Mouse (Mus musculus) adrenal gland, postnatal 25 days (tissue): ENCODE measurements around the gene Ptpn3. TPM values are rescaled to one million over a fixed set of nuclear protein-coding genes. Genes with fewer than 3 reads are reported as not detected.

ENCODE experiments used
- DNase-seq: peaks from one replicate; pipeline ENCODE4 v3.0.0; 2021; ENCODE audit warnings: mixed read lengths
- long read RNA-seq: library from polyadenylated mRNA; stranded (forward); transcript quantifications from one replicate; pipeline ENCODE4 v2.0.0, GENCODE M21; 2021
- total RNA-seq: library from RNA; stranded (reverse); gene quantifications from 2 replicates; pipeline ENCODE4 v1.2.3, GENCODE M21; 2021

Gene Ptpn3
- total RNA-seq: 35.1 and 37.1 TPM in 2 replicates
- long read RNA-seq, partial matches to known transcripts: 4 of 8 reads
- long read RNA-seq, other reads (novel, unspliced or antisense): 4 of 8 reads

GRCm38 (mm10) chr4:57301410-57302313 is at the start of gene Ptpn3:
TSS of gene Ptpn3 (minus strand) at chr4:57301837.
- DNase-seq: peak; percentile 88

GRCm38 (mm10) chr4:57350541-57350940 is 48.9 kb upstream of the Ptpn3 start:
- DNase-seq: no peak

GRCm38 (mm10) chr4:57343996-57344395 is 42.4 kb upstream of the Ptpn3 start:
- no peak for DNase-seq

GRCm38 (mm10) chr4:57338923-57339322 is 37.3 kb upstream of the Ptpn3 start:
- DNase-seq: no peak

GRCm38 (mm10) chr4:57338061-57338460 is 36.4 kb upstream of the Ptpn3 start:
- DNase-seq: no peak

GRCm38 (mm10) chr4:57335000-57335666 is 33.5 kb upstream of the Ptpn3 start:
- DNase-seq: no peak

GRCm38 (mm10) chr4:57333926-57334548 is 32.4 kb upstream of the Ptpn3 start:
- DNase-seq: no peak

- peak; percentile 65 for DNase-seq
These were observed 30.9 kb upstream of the Ptpn3 start for GRCm38 (mm10) chr4:57332511-57332910.

- DNase-seq: peak; percentile 26
These were observed 19.1 kb upstream of the Ptpn3 start for GRCm38 (mm10) chr4:57320606-57321327.

- peak; percentile 47 for DNase-seq
These were observed 17.0 kb upstream of the Ptpn3 start for GRCm38 (mm10) chr4:57318525-57319212.

- DNase-seq: no peak
These were observed 10.9 kb upstream of the Ptpn3 start for GRCm38 (mm10) chr4:57312256-57313166.

- no peak for DNase-seq
These were observed 10.1 kb upstream of the Ptpn3 start for GRCm38 (mm10) chr4:57311750-57312149.

GRCm38 (mm10) chr4:57308214-57309000 is 6.8 kb upstream of the Ptpn3 start:
- peak; percentile 72 for DNase-seq

- DNase-seq: peak; percentile 18
These were observed 6.1 kb upstream of the Ptpn3 start for GRCm38 (mm10) chr4:57307747-57308146.

- no peak for DNase-seq
These were observed 4.6 kb upstream of the Ptpn3 start for GRCm38 (mm10) chr4:57306260-57306659.

GRCm38 (mm10) chr4:57305644-57306043 is 4.0 kb upstream of the Ptpn3 start:
- DNase-seq: no peak

- peak; percentile 22 for DNase-seq
These were observed 898 bp downstream of the Ptpn3 start for GRCm38 (mm10) chr4:57300469-57301409.
